Mouse (Mus musculus) kidney, embryonic 14.5 days (tissue): ENCODE results near the gene Tsc2. TPM values are rescaled to one million over a fixed set of nuclear protein-coding genes. Genes with fewer than 3 reads are reported as not detected.

ENCODE experiments used
- ATAC-seq: fragments of 200-750 bp; cut with Nextera tagmentation; 2 replicates; pipeline ENCODE4 v1.8.0; 2017; ENCODE audit warnings: moderate number of reproducible peaks, mild to moderate bottlenecking, moderate TSS enrichment, moderate library complexity; ENCODE audit not compliant: low FRiP score, low TSS enrichment
- H3K27ac ChIP-seq: fragments of 300-500 bp; sonication (generic); 2 replicates; pipeline ENCODE4 v1.5.1; 2014; ENCODE audit warnings: low read depth, mild to moderate bottlenecking, low read length, moderate library complexity, mixed read lengths
- H3K27me3 ChIP-seq: fragments of 300-500 bp; sonication (generic); 2 replicates; pipeline ENCODE4 v1.6.1; 2014; ENCODE audit warnings: mild to moderate bottlenecking, low read length; ENCODE audit not compliant: control insufficient read depth, insufficient read depth
- H3K36me3 ChIP-seq: fragments of 300-500 bp; sonication (generic); 2 replicates; pipeline ENCODE4 v1.6.1; 2014; ENCODE audit warnings: low read length, mixed read lengths; ENCODE audit not compliant: control insufficient read depth, insufficient read depth
- H3K4me1 ChIP-seq: fragments of 300-500 bp; sonication (generic); 2 replicates; pipeline ENCODE4 v1.6.1; 2014; ENCODE audit warnings: low read length, mixed read lengths; ENCODE audit not compliant: control insufficient read depth, insufficient read depth
- H3K4me2 ChIP-seq: fragments of 300-500 bp; sonication (generic); replicated peaks from 2 replicates; pipeline ENCODE4 v1.6.1; 2014; ENCODE audit warnings: low read depth, mild to moderate bottlenecking, low read length
- H3K4me3 ChIP-seq: fragments of 300-500 bp; sonication (generic); 2 replicates; pipeline ENCODE4 v1.5.1; 2014; ENCODE audit warnings: mild to moderate bottlenecking, low read length
- H3K9ac ChIP-seq: fragments of 300-500 bp; sonication (generic); 2 replicates; pipeline ENCODE4 v1.6.1; 2014; ENCODE audit warnings: low read depth, mild to moderate bottlenecking, low read length, moderate library complexity
- H3K9me3 ChIP-seq: fragments of 300-500 bp; sonication (generic); 2 replicates; pipeline ENCODE4 v1.6.1; 2016; ENCODE audit warnings: low read length; ENCODE audit not compliant: control insufficient read depth
- WGBS: fragments of 180-500 bp; shearing (Covaris S2); extraction: QIAGEN DNeasy Blood & Tissue Kit; methylation state at CpG from one replicate; pipeline ENCODE4 v1.1.7; 2014; 5-methylcytosine and 5-hydroxymethylcytosine counted together
- polyA plus RNA-seq: library from polyadenylated mRNA; unstranded; fragments of >200 nt; fragmentation: Nextera tagmentation; extraction: Ambion mirVana; gene quantifications from 2 replicates; pipeline ENCODE4 v1.2.1, GENCODE M21; 2014

Gene Tsc2
- polyA plus RNA-seq, 1 experiment from 2014 or later: 55.4 TPM

GRCm38 (mm10) chr17:24561592-24561991, 70.8 kb downstream of the Tsc2 start:
- H3K27ac ChIP-seq: no peak overlapping the region
- H3K4me1 ChIP-seq: no peaks in the 10 kb centered on the region
- WGBS: 91% methylated on average over 2 of the region's 2 CpGs
- H3K9me3 ChIP-seq: no peaks in the 10 kb centered on the region
- H3K36me3 ChIP-seq: peaks cover 17% of the 10 kb centered on the region; the same call in 1 of the 2 replicates
- H3K27me3 ChIP-seq: no peaks in the 10 kb centered on the region
- no peak overlapping the region for H3K4me3 ChIP-seq
- no peak for ATAC-seq
- no peak overlapping the region for H3K9ac ChIP-seq
- no peak overlapping the region for H3K4me2 ChIP-seq

- no peak overlapping the region for H3K9ac ChIP-seq
- no peak overlapping the region for H3K4me3 ChIP-seq
- H3K4me2 ChIP-seq: no peak overlapping the region
- no peaks in the 10 kb centered on the region for H3K27me3 ChIP-seq
- no peaks in the 10 kb centered on the region for H3K4me1 ChIP-seq
- H3K9me3 ChIP-seq: no peaks in the 10 kb centered on the region
- H3K27ac ChIP-seq: no peak overlapping the region
- H3K36me3 ChIP-seq: peaks cover 11% of the 10 kb centered on the region; the same call in 1 of the 2 replicates
- WGBS: 92% methylated on average over 5 of the region's 5 CpGs
- no peak for ATAC-seq
Measured at GRCm38 (mm10) chr17:24560301-24561028, 72.0 kb downstream of the Tsc2 start.

- Histone ChIP-seq H3K4me3 (no peak overlapping the region), H3K4me2 (no peak overlapping the region), H3K4me1 (no peaks in the 10 kb centered on the region), H3K36me3 (no peaks in the 10 kb centered on the region), H3K27ac (peak overlapping the region; percentile 63; the same call in 1 of the 2 replicates), H3K9me3 (no peaks in the 10 kb centered on the region), H3K9ac (no peak overlapping the region), H3K27me3 (no peaks in the 10 kb centered on the region)
- ATAC-seq: no peak
- WGBS: 61% methylated on average over 3 of the region's 3 CpGs
Measured at GRCm38 (mm10) chr17:24559146-24559545, 73.3 kb downstream of the Tsc2 start.

- H3K36me3 ChIP-seq: no peaks in the 10 kb centered on the region
- H3K27me3 ChIP-seq: no peaks in the 10 kb centered on the region
- WGBS: 42% methylated on average over 4 of the region's 4 CpGs
- H3K9ac ChIP-seq: no peak overlapping the region
- no peaks in the 10 kb centered on the region for H3K4me1 ChIP-seq
- no peak for ATAC-seq
- H3K27ac ChIP-seq: peak overlapping the region; percentile 63; the same call in 1 of the 2 replicates
- H3K4me3 ChIP-seq: no peak overlapping the region
- no peak overlapping the region for H3K4me2 ChIP-seq
- H3K9me3 ChIP-seq: no peaks in the 10 kb centered on the region
Measured at GRCm38 (mm10) chr17:24558600-24559099, 73.8 kb downstream of the Tsc2 start.

GRCm38 (mm10) chr17:24557091-24557490, 75.3 kb downstream of the Tsc2 start:
- ATAC-seq: no peak
- Histone ChIP-seq H3K9me3 (no peaks in the 10 kb centered on the region), H3K4me1 (peaks cover 2% of the 10 kb centered on the region; the same call in 1 of the 2 replicates), H3K36me3 (no peaks in the 10 kb centered on the region), H3K4me3 (no peak overlapping the region), H3K9ac (no peak overlapping the region), H3K27me3 (no peaks in the 10 kb centered on the region), H3K27ac (no peak overlapping the region), H3K4me2 (no peak overlapping the region)
- 80% methylated on average over 7 of the region's 7 CpGs for WGBS

- no peak for ATAC-seq
- WGBS: 40% methylated on average over 3 of the region's 3 CpGs
- H3K4me3 ChIP-seq: peak overlapping the region; percentile 86
- H3K9me3 ChIP-seq: no peaks in the 10 kb centered on the region
- no peaks in the 10 kb centered on the region; the same call in 1 of the 2 replicates for H3K27me3 ChIP-seq
- H3K4me1 ChIP-seq: peaks cover 13% of the 10 kb centered on the region
- H3K27ac ChIP-seq: peak overlapping the region; percentile 95; the same call in 1 of the 2 replicates
- H3K4me2 ChIP-seq: peak overlapping the region; percentile 90
- H3K9ac ChIP-seq: peak overlapping the region; percentile 93; the same call in 1 of the 2 replicates
- no peaks in the 10 kb centered on the region for H3K36me3 ChIP-seq
Measured at GRCm38 (mm10) chr17:24551050-24551444, 81.4 kb downstream of the Tsc2 start.

GRCm38 (mm10) chr17:24550416-24551049, 81.9 kb downstream of the Tsc2 start:
- Histone ChIP-seq H3K9ac (peak overlapping the region; percentile 93), H3K4me3 (peak overlapping the region; percentile 86), H3K4me2 (peak overlapping the region; percentile 90), H3K36me3 (no peaks in the 10 kb centered on the region), H3K9me3 (no peaks in the 10 kb centered on the region), H3K4me1 (peaks cover 13% of the 10 kb centered on the region), H3K27ac (peak overlapping the region; percentile 95), H3K27me3 (no peaks in the 10 kb centered on the region; the same call in 1 of the 2 replicates)
- peak; percentile 75 for ATAC-seq
- WGBS: under 1% methylated on average over 44 of the region's 44 CpGs

GRCm38 (mm10) chr17:24549618-24550415, 82.6 kb downstream of the Tsc2 start, which contains the start of gene Pkd1:
Gene Pkd1 (plus strand): TSS chr17:24549834.
- peak within 1 kb of the TSS; percentile 93 for H3K9ac ChIP-seq
- peak within 1 kb of the TSS; percentile 86 for H3K4me3 ChIP-seq
- peaks cover 13% of the 10 kb centered on the region for H3K4me1 ChIP-seq
- H3K27ac ChIP-seq: peak within 1 kb of the TSS; percentile 95
- no peaks in the 10 kb centered on the region; the same call in 1 of the 2 replicates for H3K27me3 ChIP-seq
- under 1% methylated on average over 69 of the region's 72 CpGs for WGBS
- H3K9me3 ChIP-seq: no peaks in the 10 kb centered on the region
- peak; percentile 96 for ATAC-seq
- peak within 1 kb of the TSS; percentile 90 for H3K4me2 ChIP-seq
- H3K36me3 ChIP-seq: no peaks in the 10 kb centered on the region
